ENCODE assay signal across 8 mouse cellular contexts in the genomic region with DNA sequence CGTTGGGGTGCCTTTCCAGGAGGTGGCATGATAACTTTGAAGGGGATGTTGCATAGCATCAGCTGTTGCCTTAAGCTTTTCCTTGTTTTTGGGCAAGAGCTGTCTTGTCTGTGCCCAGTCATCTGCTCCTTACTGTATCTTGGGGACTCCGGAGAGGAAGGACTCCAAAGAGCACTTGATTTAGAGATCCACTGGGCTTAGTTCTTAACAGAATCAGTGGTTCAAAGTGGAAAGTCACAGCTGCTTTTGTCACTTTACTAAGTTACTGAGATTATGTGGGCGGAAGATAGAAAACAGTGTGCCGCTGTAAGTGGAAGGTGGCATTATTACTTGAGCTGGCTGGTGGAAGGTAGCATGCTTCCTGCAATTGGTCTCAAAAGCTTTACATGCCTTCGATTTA. TPM values are rescaled to one million over a fixed set of nuclear protein-coding genes. Genes with fewer than 3 reads are reported as not detected.
DNase-seq lines count a peak whose midpoint lies in the region; ATAC-seq lines count a peak whose summit lies in the region.

No protein-coding gene starts in this region.

- H3K27me3 ChIP-seq in kidney, embryonic 16.5 days (ENCODE audit: insufficient read depth, low read length): no peaks in the 10 kb centered on the region
- no peaks in the 10 kb centered on the region for H3K27me3 ChIP-seq in hindbrain, embryonic 15.5 days
- H3K27me3 ChIP-seq in midbrain, embryonic 16.5 days (ENCODE audit: control insufficient read depth, insufficient read depth, low read depth, low read length): no peaks in the 10 kb centered on the region

- H3K9ac ChIP-seq in kidney, embryonic 16.5 days (replicated peaks; ENCODE audit: low read length): peak overlapping the region; percentile 72
- H3K9ac ChIP-seq in hindbrain, embryonic 15.5 days: no peak overlapping the region
- H3K9ac ChIP-seq in midbrain, embryonic 16.5 days (ENCODE audit: low read depth, low read length): peak overlapping the region; percentile 84; the same call in 1 of the 2 replicates

- no peaks in the 10 kb centered on the region for H3K36me3 ChIP-seq in kidney, embryonic 16.5 days (ENCODE audit: insufficient read depth, low read length)
- no peaks in the 10 kb centered on the region for H3K36me3 ChIP-seq in hindbrain, embryonic 15.5 days
- no peaks in the 10 kb centered on the region for H3K36me3 ChIP-seq in midbrain, embryonic 16.5 days (ENCODE audit: control insufficient read depth, insufficient read depth, low read length)

- peak overlapping the region; percentile 76 for H3K4me2 ChIP-seq in kidney, embryonic 16.5 days (replicated peaks; ENCODE audit: low read depth, low read length)
- H3K4me2 ChIP-seq in hindbrain, embryonic 15.5 days: peak overlapping the region; percentile 91
- H3K4me2 ChIP-seq in midbrain, embryonic 16.5 days (ENCODE audit: low read length): peak overlapping the region; percentile 81

- peaks cover 30% of the 10 kb centered on the region for H3K4me1 ChIP-seq in kidney, embryonic 16.5 days (ENCODE audit: insufficient read depth, low read length)
- peaks cover 34% of the 10 kb centered on the region for H3K4me1 ChIP-seq in hindbrain, embryonic 15.5 days (replicated peaks)
- peaks cover 20% of the 10 kb centered on the region for H3K4me1 ChIP-seq in midbrain, embryonic 16.5 days (ENCODE audit: control insufficient read depth, insufficient read depth, low read length)

- H3K27ac ChIP-seq in kidney, embryonic 16.5 days (ENCODE audit: low read length): peak overlapping the region; percentile 86
- H3K27ac ChIP-seq in hindbrain, embryonic 15.5 days (replicated peaks): peak overlapping the region; percentile 71
- no peak overlapping the region for H3K27ac ChIP-seq in midbrain, embryonic 16.5 days (ENCODE audit: low read length)

- H3K4me3 ChIP-seq in kidney, embryonic 16.5 days (ENCODE audit: low read length): peak overlapping the region; percentile 62
- peak overlapping the region; percentile 93 for H3K4me3 ChIP-seq in hindbrain, embryonic 15.5 days
- H3K4me3 ChIP-seq in midbrain, embryonic 16.5 days (ENCODE audit: low read depth, low read length): peak overlapping the region; percentile 87

- no peaks in the 10 kb centered on the region for H3K9me3 ChIP-seq in kidney, embryonic 16.5 days (ENCODE audit: low read length)
- no peaks in the 10 kb centered on the region for H3K9me3 ChIP-seq in hindbrain, embryonic 15.5 days
- no peaks in the 10 kb centered on the region for H3K9me3 ChIP-seq in midbrain, embryonic 16.5 days (replicated peaks; ENCODE audit: control insufficient read depth, low read length, poor library complexity, severe bottlenecking)

- 33% methylated on average over 5 of the region's 5 CpGs for WGBS in kidney, embryonic 16.5 days
- WGBS in hindbrain, embryonic 15.5 days: 55% methylated on average over 5 of the region's 5 CpGs
- WGBS in midbrain, embryonic 16.5 days: 52% methylated on average over 5 of the region's 5 CpGs

- DNase-seq in kidney, postnatal 4 days: no peak
- DNase-seq in adipocyte (ENCODE audit: low spot score): peak; percentile 21
- DNase-seq in MN1 (ENCODE audit: low spot score): no peak
- no peak for DNase-seq in adrenal gland, adult 18-20 months (ENCODE audit: low spot score in 2 of 2)
- no peak for DNase-seq in testis, postnatal 14 days (ENCODE audit: low spot score)

- no peak for ATAC-seq in kidney, embryonic 16.5 days (ENCODE audit: low FRiP score, low TSS enrichment)
- no peak for ATAC-seq in hindbrain, embryonic 15.5 days (ENCODE audit: low FRiP score, low read depth)
- ATAC-seq in midbrain, embryonic 16.5 days: no peak

RNA-seq across cellular contexts. Expression of a gene that starts 5.2 kb away (rescaled TPM):
- polyA plus RNA-seq in kidney, embryonic 16.5 days (2015; fragmentation: Nextera tagmentation; extraction: Ambion mirVana): 39.7 and 46.2 TPM in 2 replicates
- 34.7 and 38.3 TPM in 2 replicates for polyA plus RNA-seq in hindbrain, embryonic 15.5 days (2015; fragmentation: Nextera tagmentation; extraction: Ambion mirVana)
- 36.6 and 44.6 TPM in 2 replicates for polyA plus RNA-seq in midbrain, embryonic 16.5 days (2015; fragmentation: Nextera tagmentation; extraction: Ambion mirVana)
- total RNA-seq in adrenal gland, adult 18-20 months (2021): 10 to 100 TPM; 17.7 to 51.9 TPM
